Mouse (Mus musculus): Measurements from ENCODE around the gene Irf1.

Gene Irf1

GRCm38 (mm10) chr11:53769760-53770124 lies at the start of gene Irf1:
Irf1 (plus strand) TSS chr11:53770014.
- peak; percentile 98 for DNase-seq (ENCODE audit: low read depth, low spot score)

- DNase-seq (ENCODE audit: low read depth, low spot score) = no peak
Observed at GRCm38 (mm10) chr11:53720715-53721114, 49.1 kb upstream of the Irf1 start, which contains the start of gene Il5. Il5 (plus strand) TSS chr11:53720794.

GRCm38 (mm10) chr11:53731457-53731856 lies 38.4 kb upstream of the Irf1 start:
- DNase-seq (ENCODE audit: low read depth, low spot score) = no peak

DNA sequence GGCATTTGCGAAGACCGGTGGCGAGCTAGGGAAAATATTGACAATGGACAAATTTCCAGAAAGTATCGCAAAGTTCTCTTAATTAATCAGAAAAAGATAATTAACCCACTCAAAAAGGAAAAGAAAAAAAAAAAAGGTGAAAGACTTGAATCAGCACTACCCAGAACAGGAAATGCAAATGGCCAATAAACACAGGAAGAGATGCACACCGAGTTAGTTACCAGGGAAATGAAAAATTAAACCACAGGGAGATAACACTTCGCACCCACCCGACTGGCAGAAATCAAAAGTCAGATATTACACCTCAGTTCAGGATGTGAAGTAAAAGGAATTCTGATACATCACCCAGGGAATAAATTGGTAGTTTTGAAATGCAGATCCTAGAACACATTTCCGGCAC lies 37.6 kb upstream of the Irf1 start:
- DNase-seq (ENCODE audit: low read depth, low spot score) = peak; percentile 63

GRCm38 (mm10) chr11:53733824-53734223 lies 36.0 kb upstream of the Irf1 start:
- peak; percentile 50 for DNase-seq (ENCODE audit: low read depth, low spot score)

GRCm38 (mm10) chr11:53734431-53734830 lies 35.4 kb upstream of the Irf1 start:
- no peak for DNase-seq (ENCODE audit: low read depth, low spot score)

DNA sequence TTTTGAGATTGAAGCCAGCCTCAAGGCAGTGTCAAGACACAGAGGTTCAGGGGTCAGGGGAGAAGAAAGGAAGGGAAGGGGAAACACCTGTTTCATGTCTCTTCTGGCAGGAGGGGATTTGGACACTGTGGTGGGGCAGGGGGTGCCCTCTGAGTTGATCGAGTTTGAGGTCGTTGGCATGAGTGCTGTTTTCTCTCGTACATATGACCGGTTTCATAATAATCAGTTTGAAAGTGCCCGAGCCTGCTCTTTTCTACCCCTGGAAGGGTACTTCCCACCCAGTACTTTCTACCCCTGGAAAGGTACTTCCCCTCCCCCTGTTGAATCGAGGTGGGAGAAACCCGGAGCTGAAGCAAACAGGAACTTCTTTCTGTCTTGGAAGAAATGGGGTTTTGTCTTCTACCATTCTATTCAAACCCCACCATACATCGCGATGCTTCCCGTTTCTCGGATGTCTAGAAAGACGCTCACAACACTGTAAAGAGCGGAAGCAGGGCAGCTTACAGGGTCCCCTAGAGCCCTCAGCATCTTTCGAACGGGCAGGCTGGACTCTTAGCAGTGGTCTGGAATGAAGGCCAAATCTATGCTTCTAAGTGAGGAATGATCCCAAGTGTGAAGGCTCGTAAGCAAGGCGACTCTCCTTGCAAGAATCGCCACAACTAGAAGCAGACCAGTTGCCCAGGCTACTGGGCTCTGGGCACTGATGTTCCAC lies 34.7 kb upstream of the Irf1 start:
- DNase-seq (ENCODE audit: low read depth, low spot score) = no peak

DNA sequence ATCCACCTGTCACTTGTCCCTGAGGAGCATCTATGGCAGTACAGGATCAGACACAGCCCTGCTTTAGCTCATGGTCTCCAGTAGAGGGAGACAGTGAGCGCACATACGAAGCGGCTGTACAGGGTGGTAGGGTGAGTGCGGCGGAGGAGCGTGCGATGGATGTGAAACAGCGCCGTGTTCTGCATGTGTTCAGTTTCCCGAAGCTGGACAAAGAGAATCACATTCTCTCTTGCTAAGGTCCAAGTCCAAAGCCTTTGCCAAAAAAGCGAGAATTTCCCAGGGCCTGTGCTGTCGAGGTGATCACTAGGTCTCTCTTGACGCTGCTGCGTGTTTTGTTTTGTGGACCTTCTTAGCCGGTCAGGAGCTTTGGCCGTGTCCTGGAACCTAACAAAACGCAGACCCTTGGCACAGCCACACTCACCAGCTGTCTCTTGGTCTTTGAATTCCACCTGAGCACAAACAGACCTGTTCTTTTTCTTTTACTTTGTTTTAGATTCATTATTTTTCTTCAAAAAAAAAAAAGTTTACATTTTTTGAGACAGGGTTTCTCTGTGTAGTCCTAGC lies 34.0 kb upstream of the Irf1 start:
- peak; percentile 84 for DNase-seq (ENCODE audit: low read depth, low spot score)

GRCm38 (mm10) chr11:53736771-53737572 lies 32.8 kb upstream of the Irf1 start:
- peak; percentile 85 for DNase-seq (ENCODE audit: low read depth, low spot score)

DNA sequence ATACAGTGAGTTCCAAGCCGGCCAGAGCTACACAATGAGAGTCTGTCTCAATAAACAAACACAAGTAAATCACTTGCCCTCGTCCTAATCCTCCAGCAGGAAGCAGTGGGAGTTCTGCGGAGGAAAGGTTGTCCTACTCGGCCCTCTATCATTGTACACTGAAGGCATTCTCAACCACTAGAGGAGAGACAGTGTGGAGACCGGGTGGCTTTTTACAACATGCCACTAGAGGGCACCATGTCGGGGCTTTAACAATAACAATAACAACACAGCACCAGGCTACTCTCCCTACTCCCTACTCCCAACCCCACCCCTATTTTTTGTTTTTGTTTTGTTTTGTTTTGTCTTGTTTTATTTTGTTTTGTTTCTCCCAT lies 32.3 kb upstream of the Irf1 start:
- peak; percentile 75 for DNase-seq (ENCODE audit: low read depth, low spot score)

DNA sequence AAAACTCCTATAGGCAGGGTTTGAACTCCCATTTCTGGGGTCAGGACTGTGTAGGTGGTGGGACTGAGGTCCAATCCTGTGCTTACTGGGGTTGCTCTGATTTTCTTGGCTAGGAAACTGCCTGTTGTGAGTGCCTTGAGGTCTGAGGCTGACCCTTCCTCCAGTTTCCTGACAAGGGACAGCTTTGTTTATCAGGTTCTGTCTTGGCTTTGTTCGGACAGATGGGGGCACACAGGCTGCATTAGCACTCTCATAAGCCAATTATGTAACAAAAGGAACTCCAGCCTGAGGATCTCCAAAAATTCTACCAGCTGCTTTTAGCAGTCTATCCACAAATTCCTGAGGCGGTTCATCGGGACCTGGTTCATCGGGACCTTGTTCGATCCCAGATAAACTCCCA lies 27.5 kb upstream of the Irf1 start:
- no peak for DNase-seq (ENCODE audit: low read depth, low spot score)

GRCm38 (mm10) chr11:53745260-53745659 lies 24.6 kb upstream of the Irf1 start:
- no peak for DNase-seq (ENCODE audit: low read depth, low spot score)

GRCm38 (mm10) chr11:53747985-53748384 lies 21.8 kb upstream of the Irf1 start:
- DNase-seq (ENCODE audit: low read depth, low spot score) = no peak

- no peak for DNase-seq (ENCODE audit: low read depth, low spot score)
Observed at GRCm38 (mm10) chr11:53748614-53749013, 21.2 kb upstream of the Irf1 start.

GRCm38 (mm10) chr11:53749306-53749705 lies 20.5 kb upstream of the Irf1 start:
- DNase-seq (ENCODE audit: low read depth, low spot score) = no peak

DNA sequence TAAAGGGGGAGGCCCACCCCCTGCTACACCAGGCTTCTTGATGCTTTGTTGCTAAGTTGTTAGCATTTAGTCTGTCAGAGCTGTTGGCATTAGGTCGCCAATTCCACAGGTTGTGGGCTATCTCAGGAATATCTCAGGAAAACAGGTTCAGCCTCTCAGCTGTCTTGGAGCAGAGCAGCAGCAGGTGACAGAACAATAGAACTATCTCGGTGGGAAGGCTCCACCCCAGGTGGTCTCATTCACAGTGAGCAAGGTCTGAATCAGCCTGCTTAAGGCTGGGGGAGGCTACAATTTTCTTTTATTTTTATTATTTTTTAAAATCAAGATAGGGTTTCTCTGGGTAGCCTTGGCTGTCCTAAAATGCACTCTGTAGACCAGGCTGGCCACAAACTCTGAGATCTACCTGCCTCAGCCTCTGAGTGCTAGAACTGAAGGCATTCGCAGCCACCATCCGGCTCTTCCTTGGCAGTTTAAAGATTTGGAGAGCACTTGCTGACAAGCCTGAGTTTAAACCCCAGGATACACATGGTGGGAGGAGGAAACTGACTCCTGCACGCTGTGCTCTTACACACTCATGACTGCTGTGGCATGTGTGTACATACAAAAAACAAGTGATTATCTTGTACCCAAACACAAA lies 20.0 kb upstream of the Irf1 start:
- DNase-seq (ENCODE audit: low read depth, low spot score) = no peak

DNA sequence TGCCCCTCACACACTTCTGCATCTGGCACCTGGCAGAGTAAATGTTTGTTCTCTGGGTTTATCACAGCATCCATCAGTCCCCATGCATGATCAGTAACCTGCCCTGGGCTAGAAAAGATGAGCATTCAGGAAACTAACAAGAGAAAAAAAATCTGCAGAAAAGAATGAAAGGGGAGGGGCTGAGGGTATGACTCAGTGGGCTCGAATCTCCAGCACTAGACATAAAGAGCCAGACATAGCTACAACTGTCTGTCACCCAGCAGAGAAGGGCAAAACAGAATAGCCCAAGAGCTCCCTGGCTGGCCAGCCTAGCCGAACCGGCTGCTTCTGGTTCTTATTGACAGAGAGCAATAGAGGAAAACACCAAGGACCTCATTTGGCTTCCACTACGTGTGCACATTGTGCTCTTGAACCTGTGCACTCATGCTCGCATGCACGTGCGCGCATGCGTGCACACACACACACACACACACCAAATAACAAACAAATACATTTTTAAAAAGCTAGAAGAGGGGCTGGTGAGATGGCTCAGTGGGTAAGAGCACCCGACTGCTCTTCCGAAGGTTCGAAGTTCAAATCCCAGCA lies 14.7 kb upstream of the Irf1 start:
- DNase-seq (ENCODE audit: low read depth, low spot score) = no peak

GRCm38 (mm10) chr11:53757612-53758011 lies 12.2 kb upstream of the Irf1 start:
- DNase-seq (ENCODE audit: low read depth, low spot score) = no peak

DNA sequence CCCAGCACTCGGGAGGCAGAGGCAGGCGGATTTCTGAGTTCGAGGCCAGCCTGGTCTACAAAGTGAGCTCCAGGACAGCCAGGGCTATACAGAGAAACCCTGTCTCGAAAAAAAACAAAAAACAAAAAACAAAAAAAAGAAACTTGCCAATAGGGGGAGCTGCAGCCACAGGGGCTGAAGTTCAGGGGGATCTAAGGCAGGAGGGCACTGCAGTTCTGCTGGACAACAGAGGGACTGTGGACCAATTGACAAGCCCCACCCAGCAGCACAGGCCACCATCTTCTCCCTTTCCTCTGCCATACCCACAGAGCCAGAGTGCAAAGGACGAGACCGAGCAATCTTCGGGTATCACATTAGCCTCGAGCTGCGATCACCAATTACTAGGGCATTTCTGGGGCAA lies 11.8 kb upstream of the Irf1 start:
- DNase-seq (ENCODE audit: low read depth, low spot score) = peak; percentile 49

GRCm38 (mm10) chr11:53758791-53759351 lies 10.9 kb upstream of the Irf1 start:
- DNase-seq (ENCODE audit: low read depth, low spot score) = peak; percentile 31

DNA sequence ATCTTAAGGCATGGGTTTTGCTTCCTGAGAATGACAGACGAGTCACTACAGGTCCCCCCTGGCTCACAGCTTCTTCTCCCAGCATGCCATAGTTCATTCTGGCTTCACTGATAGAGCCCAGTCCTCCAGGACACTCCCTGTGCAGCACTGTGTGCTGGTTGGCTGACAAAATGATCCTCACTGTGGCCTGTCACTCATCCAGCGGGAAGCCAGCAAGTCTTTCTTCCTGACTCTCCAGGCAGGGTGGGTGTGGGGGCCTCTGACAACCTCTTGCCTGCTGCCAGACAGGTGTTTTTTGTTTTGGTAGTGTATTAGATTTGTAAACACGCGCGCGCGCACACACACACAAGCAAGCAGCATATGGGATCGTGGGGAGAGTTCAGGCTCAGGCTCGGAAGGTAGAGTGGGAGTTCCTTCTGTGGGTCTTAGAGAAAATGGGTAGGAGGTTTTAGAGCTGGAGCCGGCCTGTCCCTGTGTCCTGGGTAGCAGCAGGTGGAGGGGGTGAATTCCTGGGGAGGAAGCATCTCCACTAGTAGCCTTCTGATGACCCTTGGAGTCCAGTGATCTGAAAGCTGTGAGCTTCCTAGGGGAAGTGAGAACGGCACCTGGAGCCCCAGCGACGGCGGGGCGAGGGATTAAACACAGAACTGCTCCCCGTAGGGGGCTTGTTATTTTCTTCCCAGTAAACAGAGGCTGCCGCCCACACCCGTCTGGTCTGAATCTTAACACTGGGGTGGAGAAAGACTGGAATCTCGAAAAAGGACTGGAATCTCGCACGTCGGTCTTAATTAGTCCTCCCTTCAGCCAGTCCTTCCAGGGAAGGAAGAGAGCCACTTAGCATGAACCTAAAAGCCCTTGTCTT lies 10.0 kb upstream of the Irf1 start:
- DNase-seq (ENCODE audit: low read depth, low spot score) = no peak

Measured in CD4-positive helper T cell, adult 2 months (primary cell).